Mouse (Mus musculus): Measurements from ENCODE around the gene Gm21903.
"Not testable (repeated sequence)": the region's sequence is repeated elsewhere in the genome, so short reads cannot be mapped to it uniquely, and the experiment has no call there.

The Gm21903 gene

DNA sequence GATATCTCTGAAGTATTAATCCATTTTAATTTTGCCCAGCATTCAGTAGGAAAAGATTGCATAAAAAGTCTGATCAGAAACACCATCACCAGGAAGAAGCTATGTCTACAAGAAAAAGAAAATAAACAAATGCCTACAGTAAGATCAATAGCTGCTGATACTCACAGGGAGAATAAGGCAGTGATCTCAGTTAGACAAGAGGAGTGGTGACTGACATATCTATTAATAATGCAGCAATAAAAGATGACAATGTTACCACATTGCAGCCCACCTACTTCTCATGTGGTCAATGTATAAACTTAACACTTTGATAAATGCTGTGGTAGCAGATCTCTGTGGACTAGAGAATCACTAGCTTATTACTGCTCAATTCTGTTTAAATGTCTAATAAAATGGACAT is at the start of gene Gm21903:
TSS of gene Gm21903 (minus strand) at position 101 of the 400 bp plus-strand sequence.
- DNase-seq (ENCODE audit: low read depth, low spot score), result no peak

- DNase-seq (ENCODE audit: low read depth, low spot score), result no peak
These were observed 33.8 kb upstream of the Gm21903 start, which contains the start of gene Esp23 for GRCm38 (mm10) chr17:39076937-39077336. Esp23 (minus strand) TSS chr17:39077037.

- DNase-seq (ENCODE audit: low read depth, low spot score), result no peak
These were observed 20.5 kb upstream of the Gm21903 start for GRCm38 (mm10) chr17:39063641-39064040.

GRCm38 (mm10) chr17:39036395-39036794 is 6.7 kb downstream of the Gm21903 start, which contains the start of gene Esp24:
Esp24 (plus strand) TSS chr17:39036695.
- DNase-seq (ENCODE audit: low read depth, low spot score), result not testable (repeated sequence)

- DNase-seq (ENCODE audit: low read depth, low spot score), result no peak
These were observed 26.0 kb downstream of the Gm21903 start for GRCm38 (mm10) chr17:39017184-39017583.

DNA sequence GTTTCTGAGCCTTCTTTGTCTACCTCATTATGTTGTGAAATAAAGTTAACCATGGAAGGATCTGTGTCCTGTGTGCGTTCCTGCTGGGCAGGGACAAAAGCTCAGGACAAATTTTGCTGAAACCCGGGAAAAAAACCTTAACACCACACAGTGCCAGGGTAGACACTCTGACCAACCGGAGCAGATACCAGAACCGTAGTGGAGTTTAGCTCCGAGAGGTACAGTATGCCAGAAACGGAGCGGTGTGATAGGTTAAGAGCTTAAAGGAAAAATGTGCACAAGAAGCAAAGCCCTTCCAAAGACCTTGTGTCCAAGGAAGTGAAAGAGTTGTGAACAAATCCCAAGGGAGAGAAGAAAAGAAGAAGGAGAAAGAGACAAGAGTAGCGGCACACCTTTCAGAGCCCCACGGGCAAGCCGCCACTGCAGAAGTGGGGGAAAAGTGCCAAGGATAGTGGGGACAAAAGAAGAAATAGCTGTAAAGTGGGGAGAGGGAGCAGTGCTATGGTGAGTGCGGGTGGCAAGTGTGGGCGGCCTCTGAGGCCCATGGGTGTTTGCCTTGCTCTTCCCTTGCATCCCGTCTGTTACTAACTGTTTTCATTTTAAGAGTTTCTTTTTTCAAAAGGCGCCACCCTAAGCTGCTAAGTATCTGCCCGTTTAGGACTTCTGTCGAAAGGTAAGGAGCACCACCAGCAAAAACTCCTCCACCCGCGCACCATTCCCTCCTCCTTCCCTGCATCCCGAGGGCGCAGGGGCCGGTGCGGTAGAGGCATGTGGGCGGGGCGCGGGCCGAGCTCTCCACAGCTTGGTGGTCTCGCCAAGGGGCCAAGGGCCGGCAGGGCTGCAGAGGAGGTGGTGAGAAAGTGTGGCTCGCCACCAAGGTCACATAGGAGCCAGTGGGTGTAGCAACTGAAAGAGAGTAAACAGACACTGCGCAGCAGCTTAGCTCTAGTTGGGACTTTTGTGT is 32.2 kb downstream of the Gm21903 start:
- no peak for DNase-seq (ENCODE audit: low read depth, low spot score)

GRCm38 (mm10) chr17:39009846-39010245 is 33.3 kb downstream of the Gm21903 start:
- no peak for DNase-seq (ENCODE audit: low read depth, low spot score)

Measured in mesoderm, embryonic 11.5 days (tissue).